Comparison of ENCODE assay signal across 8 mouse cellular contexts in genomic region chr11:102276411-102276915, GRCm38 (mm10). TPM values are rescaled to one million over a fixed set of nuclear protein-coding genes. Genes with fewer than 3 reads are reported as not detected.
A peak's percentile ranks its signal among the peaks of the same experiment; 100 is the strongest.
DNase-seq lines count a peak whose midpoint lies in the region; ATAC-seq lines count a peak whose summit lies in the region.

No protein-coding gene starts in this region.

- peak overlapping the region; percentile 32 to 36 for H3K4me3 ChIP-seq in heart, embryonic 14.5 days (ENCODE audit: control insufficient read depth in 1 of 2, insufficient read depth in 1 of 2, low read depth in 1 of 2, low read length in 2 of 2)
- peak overlapping the region; percentile 41 for H3K4me3 ChIP-seq in embryonic facial prominence, embryonic 12.5 days
- H3K4me3 ChIP-seq in intestine, embryonic 14.5 days (ENCODE audit: low read depth, low read length), result peak overlapping the region; percentile 33

- 2% methylated on average over 33 of the region's 33 CpGs for WGBS in heart, embryonic 14.5 days
- WGBS in embryonic facial prominence, embryonic 12.5 days, result under 1% methylated on average over 33 of the region's 33 CpGs
- 2% methylated on average over 33 of the region's 33 CpGs for WGBS in intestine, embryonic 14.5 days

- peak overlapping the region; percentile 80 for H3K4me2 ChIP-seq in heart, embryonic 14.5 days (ENCODE audit: low read length)
- peak overlapping the region; percentile 87 for H3K4me2 ChIP-seq in embryonic facial prominence, embryonic 12.5 days (replicated peaks)
- peak overlapping the region; percentile 63 for H3K4me2 ChIP-seq in intestine, embryonic 14.5 days (ENCODE audit: low read length)

- H3K27ac ChIP-seq in heart, embryonic 14.5 days (replicated peaks in 1 of 2; ENCODE audit: control insufficient read depth in 1 of 2, insufficient read depth in 1 of 2, low read depth in 2 of 2, low read length in 2 of 2), result no peak overlapping the region
- 0 out of 2 replicates have a peak overlapping the region, but pooled peaks have one; percentile 46 for H3K27ac ChIP-seq in embryonic facial prominence, embryonic 12.5 days
- no peak overlapping the region for H3K27ac ChIP-seq in intestine, embryonic 14.5 days (ENCODE audit: low read depth)

- peaks cover 0 to 6% of the 10 kb centered on the region in 2 experiments; a peak in 1 of 4 replicates for H3K4me1 ChIP-seq in heart, embryonic 14.5 days (ENCODE audit: control insufficient read depth in 2 of 2, insufficient read depth in 2 of 2, low read length in 2 of 2)
- H3K4me1 ChIP-seq in embryonic facial prominence, embryonic 12.5 days, result peaks cover 14% of the 10 kb centered on the region; the same call in 1 of the 2 replicates
- H3K4me1 ChIP-seq in intestine, embryonic 14.5 days (replicated peaks; ENCODE audit: control insufficient read depth, insufficient read depth, low read length), result no peaks in the 10 kb centered on the region; the same call in 1 of the 2 replicates

- H3K36me3 ChIP-seq in heart, embryonic 14.5 days (ENCODE audit: control insufficient read depth, insufficient read depth, low read length), result no peaks in the 10 kb centered on the region
- H3K36me3 ChIP-seq in embryonic facial prominence, embryonic 12.5 days, result no peaks in the 10 kb centered on the region
- no peaks in the 10 kb centered on the region for H3K36me3 ChIP-seq in intestine, embryonic 14.5 days (ENCODE audit: control insufficient read depth, insufficient read depth, low read length)

- peaks cover 10% of the 10 kb centered on the region for H3K27me3 ChIP-seq in heart, embryonic 14.5 days (ENCODE audit: control insufficient read depth, insufficient read depth, low read length)
- peaks cover 8% of the 10 kb centered on the region; the same call in 1 of the 2 replicates for H3K27me3 ChIP-seq in embryonic facial prominence, embryonic 12.5 days
- peaks cover 5% of the 10 kb centered on the region; the same call in 1 of the 2 replicates for H3K27me3 ChIP-seq in intestine, embryonic 14.5 days (replicated peaks; ENCODE audit: control insufficient read depth, insufficient read depth, low read length)

- H3K9me3 ChIP-seq in heart, embryonic 14.5 days (ENCODE audit: control insufficient read depth, low read length), result no peaks in the 10 kb centered on the region
- H3K9me3 ChIP-seq in embryonic facial prominence, embryonic 12.5 days, result no peaks in the 10 kb centered on the region
- no peaks in the 10 kb centered on the region for H3K9me3 ChIP-seq in intestine, embryonic 14.5 days (ENCODE audit: control insufficient read depth, low read length)

- ATAC-seq in heart, embryonic 14.5 days (ENCODE audit: insufficient number of reproducible peaks, insufficient read depth, low FRiP score, low read depth), result peak; percentile 61
- peak; percentile 77 for ATAC-seq in embryonic facial prominence, embryonic 12.5 days (ENCODE audit: insufficient number of reproducible peaks, insufficient read depth, low FRiP score, low TSS enrichment)
- peak; percentile 65 for ATAC-seq in intestine, embryonic 14.5 days (replicated peaks; ENCODE audit: low FRiP score, low TSS enrichment, low read depth)

- DNase-seq in heart, adult 8-10 months (ENCODE audit: low spot score), result no peak
- DNase-seq in MN1 (ENCODE audit: low spot score), result peak; percentile 70
- DNase-seq in intestine, embryonic 14.5 days (ENCODE audit: low spot score), result peak; percentile 78
- peak; percentile 43 to 62 for DNase-seq in lung, postnatal 4 days
- DNase-seq in yolk sac, embryonic 10.5 days (ENCODE audit: low spot score), result peak; percentile 57
- no peak for DNase-seq in ovary, postnatal 10 days (ENCODE audit: low spot score)

- H3K9ac ChIP-seq in heart, embryonic 14.5 days (ENCODE audit: low read length), result peak overlapping the region; percentile 68
- H3K9ac ChIP-seq in embryonic facial prominence, embryonic 12.5 days, result peak overlapping the region; percentile 60
- peak overlapping the region; percentile 42 for H3K9ac ChIP-seq in intestine, embryonic 14.5 days (ENCODE audit: low read length)

RNA-seq across cellular contexts. Expression of gene Asb16, which starts 7.9 kb away (rescaled TPM):
- polyA plus RNA-seq in heart, embryonic 14.5 days (2014; fragmentation: Nextera tagmentation; extraction: Ambion mirVana), result 0.09 and 0.11 TPM in 2 replicates
- 1 to 10 TPM; 1.3 to 1.6 (median 1.5) TPM for total RNA-seq in heart, adult 8-10 months (2022)
- 0.10 and 0.18 TPM in 2 replicates for polyA plus RNA-seq in embryonic facial prominence, embryonic 12.5 days (2016; fragmentation: Nextera tagmentation; extraction: Ambion mirVana)
- polyA plus RNA-seq in intestine, embryonic 14.5 days (2014; fragmentation: Nextera tagmentation; extraction: Ambion mirVana), result 0.08 and 0.16 TPM in 2 replicates

RNA-seq across cellular contexts. Expression of gene Tmub2, which starts 8.3 kb away (rescaled TPM):
- polyA plus RNA-seq in heart, embryonic 14.5 days (2014; fragmentation: Nextera tagmentation; extraction: Ambion mirVana), result 39.1 and 46.5 TPM in 2 replicates
- 10 to 100 TPM; 27.0 to 28.1 (median 27.6) TPM for total RNA-seq in heart, adult 8-10 months (2022)
- 48.9 and 53.6 TPM in 2 replicates for polyA plus RNA-seq in embryonic facial prominence, embryonic 12.5 days (2016; fragmentation: Nextera tagmentation; extraction: Ambion mirVana)
- polyA plus RNA-seq in intestine, embryonic 14.5 days (2014; fragmentation: Nextera tagmentation; extraction: Ambion mirVana), result 50.5 and 55.5 TPM in 2 replicates

RNA-seq across cellular contexts. Expression of gene Atxn7l3, which starts 20.0 kb away (rescaled TPM):
- 7.0 and 10.6 TPM in 2 replicates for polyA plus RNA-seq in heart, embryonic 14.5 days (2014; fragmentation: Nextera tagmentation; extraction: Ambion mirVana)
- 10 to 100 TPM; 17.7 to 21.1 (median 20.1) TPM for total RNA-seq in heart, adult 8-10 months (2022)
- polyA plus RNA-seq in embryonic facial prominence, embryonic 12.5 days (2016; fragmentation: Nextera tagmentation; extraction: Ambion mirVana), result 25.0 and 26.1 TPM in 2 replicates
- 17.5 and 18.1 TPM in 2 replicates for polyA plus RNA-seq in intestine, embryonic 14.5 days (2014; fragmentation: Nextera tagmentation; extraction: Ambion mirVana)

RNA-seq across cellular contexts. Expression of gene BC030867, which starts 27.8 kb away (rescaled TPM):
- 8.7 and 10.3 TPM in 2 replicates for polyA plus RNA-seq in heart, embryonic 14.5 days (2014; fragmentation: Nextera tagmentation; extraction: Ambion mirVana)
- total RNA-seq in heart, adult 8-10 months (2022), result under 1 TPM; 0.12 to 0.23 (median 0.18) TPM
- polyA plus RNA-seq in embryonic facial prominence, embryonic 12.5 days (2016; fragmentation: Nextera tagmentation; extraction: Ambion mirVana), result 20.6 and 21.7 TPM in 2 replicates
- polyA plus RNA-seq in intestine, embryonic 14.5 days (2014; fragmentation: Nextera tagmentation; extraction: Ambion mirVana), result 16.5 and 16.6 TPM in 2 replicates

RNA-seq across cellular contexts. Expression of gene Ubtf, which starts 43.1 kb away (rescaled TPM):
- polyA plus RNA-seq in heart, embryonic 14.5 days (2014; fragmentation: Nextera tagmentation; extraction: Ambion mirVana), result 50.2 and 53.6 TPM in 2 replicates
- 10 to 100 TPM; 48.6 to 59.7 (median 52.1) TPM for total RNA-seq in heart, adult 8-10 months (2022)
- 103 and 114 TPM in 2 replicates for polyA plus RNA-seq in embryonic facial prominence, embryonic 12.5 days (2016; fragmentation: Nextera tagmentation; extraction: Ambion mirVana)
- polyA plus RNA-seq in intestine, embryonic 14.5 days (2014; fragmentation: Nextera tagmentation; extraction: Ambion mirVana), result 85.5 and 86.0 TPM in 2 replicates

Comparison
In these comparisons a context has a peak if more than half of its experiments do, and no peak if none do; other contexts are left out.
1. DNase-seq: peak in MN1 (single experiment), intestine, embryonic 14.5 days (single experiment), lung, postnatal 4 days (2 of 2) and yolk sac, embryonic 10.5 days (single experiment); none in heart, adult 8-10 months (single experiment) and ovary, postnatal 10 days (single experiment).
2. Peak in every context shown above with its lines, with median percentiles within 50 percentile points of each other: ATAC-seq, H3K4me2 ChIP-seq, H3K4me3 ChIP-seq and H3K9ac ChIP-seq.